Mouse (Mus musculus) G1E (cell line): ENCODE measurements around the gene Pkd1l2. TPM values are rescaled to one million over a fixed set of nuclear protein-coding genes. Genes with fewer than 3 reads are reported as not detected.

Experiments used
- ATAC-seq: 2 replicates; pipeline ENCODE4 v1.8.0; 2016; ENCODE audit warnings: mild to moderate bottlenecking; ENCODE audit not compliant: insufficient number of reproducible peaks, poor library complexity, low FRiP score, severe bottlenecking; ENCODE audit errors: extremely low read depth
- DNase-seq: peaks from one replicate; pipeline ENCODE4 v3.0.0; 2012; ENCODE audit warnings: low spot score
- H3K27me3 ChIP-seq: 2 replicates; pipeline ENCODE4 v1.6.1; 2012; ENCODE audit warnings: mild to moderate bottlenecking, low read length, inconsistent platforms; ENCODE audit not compliant: insufficient read depth
- H3K36me3 ChIP-seq: replicated peaks from 2 replicates; pipeline ENCODE3; 2012; ENCODE audit warnings: mild to moderate bottlenecking, inconsistent platforms
- H3K4me1 ChIP-seq: 2 replicates; pipeline ENCODE4 v1.6.1; 2012; ENCODE audit warnings: low read depth, low read length, inconsistent platforms, mixed read lengths; ENCODE audit not compliant: insufficient read depth
- H3K4me3 ChIP-seq: 2 replicates; pipeline ENCODE4 v1.5.1; 2012; ENCODE audit warnings: low read depth, mild to moderate bottlenecking, inconsistent platforms, low read length, moderate library complexity, mixed read lengths
- H3K9me3 ChIP-seq: replicated peaks from 2 replicates; pipeline ENCODE4 v1.6.1; 2012; ENCODE audit warnings: inconsistent platforms
- CTCF ChIP-seq: IDR thresholded peaks from 2 replicates; pipeline ENCODE4 v1.5.1; 2012; ENCODE audit warnings: low read depth, low read length, inconsistent platforms, mixed read lengths
- GATA1 ChIP-seq: IDR thresholded peaks from 2 replicates; pipeline ENCODE4 v1.6.1; 2012; ENCODE audit warnings: borderline replicate concordance, low read length, inconsistent platforms, mixed read lengths
- GATA2 ChIP-seq: IDR thresholded peaks from 2 replicates; pipeline ENCODE4 v1.6.1; 2012; ENCODE audit warnings: low read depth, low read length, inconsistent platforms, borderline replicate concordance
- POLR2AphosphoS5 ChIP-seq: IDR thresholded peaks from 2 replicates; pipeline ENCODE4 v1.6.1; 2012; ENCODE audit warnings: low read depth, low read length, inconsistent platforms; ENCODE audit not compliant: insufficient replicate concordance
- TAL1 ChIP-seq: conservative IDR thresholded peaks from 2 replicates; pipeline ENCODE4 v1.6.1; 2012; ENCODE audit warnings: low read depth, low read length, inconsistent platforms, mixed read lengths
- polyA plus RNA-seq: library from polyadenylated mRNA; stranded (reverse); fragments of >175 nt; gene quantifications from 2 replicates; pipeline ENCODE4 v1.2.3, GENCODE M21; 2012
- total RNA-seq, 2 experiments: library from RNA; stranded (forward) in 1 of 2; stranded (reverse) in 1 of 2; fragments of 200-1000 nt in 1 of 2; fragments of >200 nt in 1 of 2; fragmentation: Nextera tagmentation in 1 of 2; gene quantifications; 2 replicates each; pipeline ENCODE4 v1.2.3; 2014 to 2017

The Pkd1l2 gene
- total and polyA plus RNA-seq, 3 experiments: 0.09 to 0.60 (median 0.16) TPM

DNA sequence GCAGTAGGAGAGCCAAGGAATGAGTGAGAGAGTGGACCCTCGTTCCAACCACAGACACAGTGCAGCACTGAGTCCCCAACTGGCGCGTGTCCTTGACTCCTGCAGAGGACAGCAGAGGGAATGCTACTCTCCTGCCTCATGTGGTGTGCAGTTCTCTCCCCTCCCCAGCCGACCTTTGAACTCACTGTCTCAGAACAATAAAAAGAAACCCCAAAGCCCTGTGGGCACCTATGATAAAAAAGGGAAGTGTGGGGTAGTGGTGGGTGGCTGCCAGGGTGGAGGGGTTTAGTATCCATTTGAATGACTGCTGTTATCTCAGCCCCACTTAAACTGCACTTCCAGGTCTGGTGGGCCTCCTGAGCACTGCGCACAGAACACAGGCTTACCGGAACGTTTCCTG, 134.7 kb downstream of the Pkd1l2 start:
- DNase-seq: peak; percentile 52
- H3K4me3 ChIP-seq: peak overlapping the region; percentile 55; the same call in 1 of the 2 replicates
- peaks cover 75% of the 10 kb centered on the region for H3K4me1 ChIP-seq
- no peaks in the 10 kb centered on the region for H3K9me3 ChIP-seq
- ATAC-seq: peak; percentile 43
- H3K36me3 ChIP-seq: peaks cover 58% of the 10 kb centered on the region
- TF ChIP-seq GATA2 (no peak), GATA1 (no peak), CTCF (no peak), TAL1 (no peak)
- no peaks in the 10 kb centered on the region for H3K27me3 ChIP-seq

DNA sequence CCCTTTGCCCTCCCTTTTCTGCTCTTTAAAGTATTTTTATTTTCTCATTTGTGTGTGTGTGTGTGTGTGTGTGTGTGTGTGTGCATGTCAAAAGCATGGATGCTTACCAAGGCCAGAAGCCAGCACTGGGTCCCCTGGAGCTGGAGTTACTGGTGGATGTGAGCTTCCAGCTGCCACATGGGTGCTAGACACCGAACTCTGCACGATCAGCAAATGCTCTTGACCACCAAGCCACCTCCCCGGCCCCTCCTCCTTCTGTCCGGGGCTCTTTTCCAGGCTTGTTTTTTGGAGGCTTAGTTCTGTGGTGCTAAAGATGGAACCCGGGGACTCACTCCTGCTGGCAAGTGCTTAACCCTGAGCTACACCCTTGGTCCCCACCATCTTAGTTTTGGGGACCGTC, 135.4 kb downstream of the Pkd1l2 start:
- Histone ChIP-seq H3K4me3 (no peak overlapping the region; the same call in 1 of the 2 replicates), H3K4me1 (peaks cover 71% of the 10 kb centered on the region), H3K36me3 (peaks cover 57% of the 10 kb centered on the region), H3K9me3 (no peaks in the 10 kb centered on the region), H3K27me3 (no peaks in the 10 kb centered on the region)
- DNase-seq: no peak
- no peak for TF ChIP-seq TAL1
- TF ChIP-seq POLR2AphosphoS5: no peak
- no peak for TF ChIP-seq GATA2
- no peak for TF ChIP-seq GATA1
- TF ChIP-seq CTCF: no peak
- no peak for ATAC-seq

DNA sequence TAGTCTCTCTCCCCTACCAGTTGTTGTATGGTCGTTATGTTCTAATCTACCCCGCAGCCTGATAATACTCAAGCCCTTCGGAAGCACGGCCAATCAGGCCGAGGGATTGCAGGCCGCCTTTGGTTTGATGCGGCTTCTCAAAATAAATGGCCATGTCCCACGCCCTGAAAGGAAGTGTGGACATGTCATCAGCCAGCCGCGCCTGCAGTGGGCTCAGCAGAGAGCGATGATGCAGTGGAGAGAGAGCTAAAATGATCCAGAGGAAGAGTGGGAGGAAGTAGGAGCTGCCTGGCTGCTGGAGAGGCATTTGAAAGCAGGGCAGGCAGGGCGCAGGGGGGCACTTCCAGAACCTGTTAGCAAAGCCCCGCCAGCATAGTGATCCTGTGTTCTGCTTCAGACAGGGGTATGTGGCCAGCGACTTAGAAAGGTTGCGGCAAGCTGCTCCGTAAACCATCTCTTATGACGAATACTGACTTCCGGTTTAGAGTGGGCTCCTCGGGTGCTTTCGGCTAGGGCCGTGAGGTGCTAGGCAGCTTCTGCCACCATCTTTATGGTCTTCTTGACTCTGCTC, 135.9 kb downstream of the Pkd1l2 start:
- TF ChIP-seq POLR2AphosphoS5 (no peak), CTCF (no peak), TAL1 (no peak)
- peaks cover 59% of the 10 kb centered on the region for H3K36me3 ChIP-seq
- H3K4me3 ChIP-seq: peak overlapping the region; percentile 54; the same call in 1 of the 2 replicates
- DNase-seq (no peak), ATAC-seq (no peak)
- H3K4me1 ChIP-seq: peaks cover 67% of the 10 kb centered on the region
- no peaks in the 10 kb centered on the region for H3K27me3 ChIP-seq
- no peaks in the 10 kb centered on the region for H3K9me3 ChIP-seq

Other genes with a start within 250 kb of the Pkd1l2 start
- gene Cmc2, start 161.0 kb downstream of the Pkd1l2 start, total RNA-seq (2014; fragmentation: Nextera tagmentation): 11.1 and 17.0 TPM in 2 replicates
- gene Cmc2, start 161.0 kb downstream of the Pkd1l2 start, total RNA-seq (2017): 81.3 and 123 TPM in 2 replicates
- gene Cmc2, start 161.0 kb downstream of the Pkd1l2 start, polyA plus RNA-seq: 33.9 and 39.7 TPM in 2 replicates
- gene Cenpn, start 160.7 kb downstream of the Pkd1l2 start, total RNA-seq (2014; fragmentation: Nextera tagmentation): 69.8 and 89.7 TPM in 2 replicates
- gene Cenpn, start 160.7 kb downstream of the Pkd1l2 start, total RNA-seq (2017): 49.2 and 51.8 TPM in 2 replicates
- 4.9 and 11.2 TPM in 2 replicates for gene Cenpn, start 160.7 kb downstream of the Pkd1l2 start, polyA plus RNA-seq
- gene Atmin, start 139.1 kb downstream of the Pkd1l2 start, total RNA-seq (2014; fragmentation: Nextera tagmentation): 39.1 and 40.2 TPM in 2 replicates
- gene Atmin, start 139.1 kb downstream of the Pkd1l2 start, total RNA-seq (2017): 18.2 and 18.4 TPM in 2 replicates
- gene Atmin, start 139.1 kb downstream of the Pkd1l2 start, polyA plus RNA-seq: 9.8 and 13.7 TPM in 2 replicates
- gene 1700030J22Rik, start 103.5 kb downstream of the Pkd1l2 start, total RNA-seq (2014; fragmentation: Nextera tagmentation): 0.24 and 1.1 TPM in 2 replicates
- 0.44 and 0.52 TPM in 2 replicates for gene 1700030J22Rik, start 103.5 kb downstream of the Pkd1l2 start, total RNA-seq (2017)
- 1.6 and 1.7 TPM in 2 replicates for gene 1700030J22Rik, start 103.5 kb downstream of the Pkd1l2 start, polyA plus RNA-seq
- gene Gcsh, start 88.9 kb downstream of the Pkd1l2 start, total RNA-seq (2014; fragmentation: Nextera tagmentation): 20.2 and 24.1 TPM in 2 replicates
- 45.7 and 50.3 TPM in 2 replicates for gene Gcsh, start 88.9 kb downstream of the Pkd1l2 start, total RNA-seq (2017)
- gene Gcsh, start 88.9 kb downstream of the Pkd1l2 start, polyA plus RNA-seq: 9.2 and 9.3 TPM in 2 replicates
- gene Bco1, start 13.4 kb upstream of the Pkd1l2 start, total RNA-seq (2014; fragmentation: Nextera tagmentation): not detected in 2 replicates
- 0.06 TPM in 1 of 2 replicates, not detected in the other for gene Bco1, start 13.4 kb upstream of the Pkd1l2 start, total RNA-seq (2017)
- not detected in 2 replicates for gene Bco1, start 13.4 kb upstream of the Pkd1l2 start, polyA plus RNA-seq
- 10.1 and 11.7 TPM in 2 replicates for gene Gan, start 75.7 kb upstream of the Pkd1l2 start, total RNA-seq (2014; fragmentation: Nextera tagmentation)
- 3.7 and 5.0 TPM in 2 replicates for gene Gan, start 75.7 kb upstream of the Pkd1l2 start, total RNA-seq (2017)
- 1.4 and 1.8 TPM in 2 replicates for gene Gan, start 75.7 kb upstream of the Pkd1l2 start, polyA plus RNA-seq
- 78.4 and 88.8 TPM in 2 replicates for gene Cmip, start 174.6 kb upstream of the Pkd1l2 start, total RNA-seq (2014; fragmentation: Nextera tagmentation)
- gene Cmip, start 174.6 kb upstream of the Pkd1l2 start, total RNA-seq (2017): 5.7 and 5.8 TPM in 2 replicates
- 63.4 and 65.3 TPM in 2 replicates for gene Cmip, start 174.6 kb upstream of the Pkd1l2 start, polyA plus RNA-seq